Mouse (Mus musculus): ENCODE measurements around the gene Plk4.
"Not testable (repeated sequence)": the region's sequence is repeated elsewhere in the genome, so short reads cannot be mapped to it uniquely, and the experiment has no call there.

Gene Plk4

DNA sequence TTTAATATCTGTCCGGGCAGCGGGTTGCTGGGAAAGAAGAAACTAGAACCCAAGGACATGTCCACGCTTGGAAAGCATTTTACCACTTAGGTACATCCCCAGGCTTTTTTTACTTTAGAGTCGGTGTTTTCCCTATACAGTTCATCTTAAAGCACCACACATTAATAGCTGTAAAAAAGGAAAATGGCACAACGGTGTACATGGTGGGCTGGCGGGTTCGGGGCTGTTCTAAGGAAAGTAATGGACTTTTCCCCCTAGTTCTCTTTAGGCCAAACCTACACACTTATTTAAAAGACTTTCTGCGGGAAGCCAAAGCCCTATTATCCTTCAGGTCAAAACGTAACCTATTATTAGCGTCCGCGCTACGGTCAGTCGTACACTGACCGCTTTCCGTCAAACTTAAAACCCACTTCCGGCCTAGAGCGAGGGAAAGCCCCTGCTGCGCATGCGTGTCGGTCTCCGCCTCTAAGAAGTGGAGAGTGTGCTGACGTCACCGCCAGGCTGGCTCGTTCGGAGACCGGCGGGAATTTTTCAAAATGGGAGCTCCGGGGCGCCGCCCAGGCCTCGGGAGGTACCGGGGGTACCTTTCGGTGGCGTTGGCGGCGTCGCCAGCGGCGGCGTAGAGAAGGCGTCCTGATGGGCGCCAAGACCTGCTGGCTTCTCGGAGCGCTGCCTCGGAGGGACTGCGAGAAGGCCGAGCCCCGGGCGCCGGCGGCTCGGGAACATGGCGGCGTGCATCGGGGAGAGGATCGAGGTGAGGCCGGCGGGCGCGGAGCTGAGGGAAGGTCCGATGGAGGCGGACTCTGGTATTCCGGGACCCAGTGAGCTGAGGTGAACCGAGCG is at the start of gene Plk4:
TSS of gene Plk4 (plus strand) at position 490 of the 843 bp plus-strand sequence.
- peak; percentile 94 for DNase-seq

DNA sequence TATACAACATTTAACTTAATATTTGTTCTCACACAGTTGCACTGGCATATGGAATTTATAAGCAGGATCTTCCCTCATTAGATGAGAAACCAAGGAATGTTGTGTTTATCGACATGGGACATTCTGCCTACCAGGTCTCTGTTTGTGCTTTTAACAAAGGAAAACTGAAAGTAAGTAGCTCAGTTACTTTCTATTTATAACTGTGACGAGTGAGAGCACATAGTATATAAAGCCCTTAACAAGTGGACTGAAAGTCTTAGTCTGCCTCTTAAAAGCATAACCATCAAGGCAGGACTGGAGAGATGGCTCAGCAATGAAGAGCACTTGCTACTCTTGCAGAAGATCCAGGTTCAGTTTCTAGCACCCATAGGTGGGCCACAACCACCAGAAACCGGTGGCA is 39.1 kb upstream of the Plk4 start:
- no peak for DNase-seq

DNA sequence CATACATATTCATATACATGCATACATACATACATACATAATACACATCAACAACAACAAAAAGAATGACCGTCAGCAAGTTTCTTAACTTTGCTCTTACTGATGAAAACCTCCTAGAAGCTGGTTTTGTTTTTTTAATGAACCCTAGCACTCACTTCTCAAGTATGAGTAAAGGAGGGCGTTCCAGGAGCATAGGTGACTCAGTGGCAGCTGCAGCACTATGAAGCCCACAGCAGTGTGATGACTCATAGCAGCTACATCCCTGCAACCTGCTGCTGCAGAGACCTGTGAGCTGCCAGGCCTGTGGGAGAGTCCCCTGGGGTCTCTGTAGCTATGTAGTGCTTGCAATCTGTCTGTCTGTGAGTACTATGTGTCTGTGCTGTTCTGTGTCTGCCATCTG is 38.5 kb upstream of the Plk4 start:
- no peak for DNase-seq

DNA sequence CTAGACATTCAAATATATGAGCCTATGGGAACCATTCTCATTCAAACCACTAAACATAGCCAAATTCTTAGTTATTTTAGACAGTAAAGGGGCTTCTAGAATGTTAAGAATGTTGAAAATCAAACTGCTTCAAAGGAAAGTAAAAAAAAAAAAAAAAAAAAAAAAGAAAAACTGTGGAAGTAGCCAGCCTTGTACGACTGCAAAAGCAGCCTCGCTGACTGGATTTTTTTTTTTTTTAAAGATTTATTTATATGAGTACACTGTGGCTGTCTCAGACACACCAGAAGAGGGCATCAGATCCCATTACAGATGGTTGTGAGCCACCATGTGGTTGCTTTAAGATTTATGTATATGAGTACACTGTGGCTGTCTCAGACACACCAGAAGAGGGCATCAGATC is 6.0 kb upstream of the Plk4 start:
- DNase-seq = no peak

DNA sequence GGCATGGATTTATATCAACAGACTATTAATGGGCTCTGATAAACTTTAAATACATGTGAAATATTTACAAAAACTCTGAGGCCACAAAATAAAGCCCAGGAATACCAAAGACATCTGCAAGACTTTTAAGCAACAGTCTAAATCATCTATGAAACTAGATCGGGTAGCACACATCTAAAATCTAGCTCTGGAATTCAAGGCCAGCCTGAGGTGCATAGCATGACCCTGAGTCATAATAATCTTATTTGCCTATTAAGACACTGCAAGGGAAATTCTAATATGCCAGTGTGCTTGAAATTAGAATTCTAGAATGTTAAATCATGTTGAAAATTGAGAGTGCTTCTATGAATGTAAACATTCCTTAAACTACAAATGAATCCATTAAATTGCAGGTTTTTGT is 1.8 kb upstream of the Plk4 start:
- DNase-seq = no peak

DNA sequence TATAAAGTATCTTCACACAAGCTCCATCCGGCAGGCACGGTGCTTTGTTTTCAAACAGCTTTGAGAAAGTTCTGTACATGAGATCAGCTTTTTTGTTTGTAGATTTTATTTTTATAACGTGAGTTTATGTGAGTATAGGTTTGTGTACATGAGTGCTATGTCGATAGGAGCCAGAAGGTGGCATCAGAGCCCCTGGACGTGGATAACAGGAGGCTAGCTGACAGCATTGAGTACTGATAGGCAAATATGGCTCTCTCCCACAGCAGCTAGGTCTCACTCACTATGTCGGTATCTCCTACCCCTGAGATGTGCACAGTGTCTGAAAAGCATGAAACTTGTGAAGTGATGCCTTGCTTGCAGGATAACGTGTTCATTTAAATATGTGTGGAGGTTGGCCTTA is 1.3 kb upstream of the Plk4 start:
- DNase-seq = peak; percentile 69

DNA sequence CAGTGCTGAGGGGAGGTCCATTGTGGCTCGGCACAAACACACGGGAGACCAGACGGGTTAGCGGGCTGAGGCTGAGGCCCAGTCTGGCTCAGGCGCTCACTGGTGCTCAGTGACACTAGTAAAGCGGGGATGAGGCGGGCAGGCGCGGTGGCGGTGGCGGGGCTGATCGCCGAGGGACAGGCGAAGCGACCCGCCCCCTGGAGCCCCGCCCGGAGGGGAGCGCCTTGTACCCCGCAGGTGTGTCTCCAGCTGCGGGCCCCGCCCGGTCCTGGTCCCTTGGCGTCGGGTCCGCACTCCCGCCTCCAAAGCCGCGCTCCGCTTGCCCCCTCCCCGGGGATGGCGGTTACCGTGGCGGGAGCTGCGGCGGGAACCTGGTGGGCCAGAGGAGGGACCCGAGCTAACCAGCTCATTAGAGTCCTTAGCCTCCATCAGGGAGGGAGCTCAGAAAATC is 579 bp downstream of the Plk4 start:
- peak; percentile 65 for DNase-seq

DNA sequence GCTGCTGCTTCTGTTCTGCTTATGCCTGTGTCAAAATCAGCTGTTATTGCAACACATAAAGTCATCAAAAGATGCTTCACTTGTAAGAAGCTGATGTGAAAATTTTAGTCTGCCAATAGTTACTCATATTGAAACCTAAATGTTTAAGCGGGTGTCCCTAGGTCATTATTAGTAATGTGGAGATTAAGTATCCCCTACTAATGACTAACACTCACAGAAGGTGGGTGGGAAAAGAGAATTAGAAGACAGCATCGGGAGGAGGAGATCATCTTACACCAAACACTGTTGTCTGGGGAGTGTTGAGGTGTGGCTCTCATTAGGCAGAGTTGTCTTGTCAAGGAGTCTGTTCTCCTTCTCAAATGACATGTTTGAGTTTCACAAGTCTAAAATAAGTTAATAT is 7.1 kb downstream of the Plk4 start:
- no peak for DNase-seq

DNA sequence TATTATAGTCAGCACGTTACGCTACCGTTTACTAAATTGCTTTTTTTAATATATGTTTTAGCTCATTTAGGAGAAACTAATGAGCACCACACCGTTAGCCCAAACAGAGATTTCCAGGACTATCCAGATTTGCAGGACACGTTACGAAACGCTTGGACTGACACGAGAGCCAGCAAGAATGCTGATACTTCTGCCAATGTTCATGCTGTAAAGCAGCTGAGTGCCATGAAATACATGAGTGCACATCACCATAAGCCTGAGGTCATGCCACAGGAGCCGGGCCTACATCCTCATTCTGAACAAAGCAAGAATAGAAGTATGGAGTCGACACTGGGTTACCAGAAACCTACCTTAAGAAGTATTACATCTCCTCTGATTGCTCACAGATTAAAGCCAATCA is 8.9 kb downstream of the Plk4 start:
- DNase-seq = no peak

DNA sequence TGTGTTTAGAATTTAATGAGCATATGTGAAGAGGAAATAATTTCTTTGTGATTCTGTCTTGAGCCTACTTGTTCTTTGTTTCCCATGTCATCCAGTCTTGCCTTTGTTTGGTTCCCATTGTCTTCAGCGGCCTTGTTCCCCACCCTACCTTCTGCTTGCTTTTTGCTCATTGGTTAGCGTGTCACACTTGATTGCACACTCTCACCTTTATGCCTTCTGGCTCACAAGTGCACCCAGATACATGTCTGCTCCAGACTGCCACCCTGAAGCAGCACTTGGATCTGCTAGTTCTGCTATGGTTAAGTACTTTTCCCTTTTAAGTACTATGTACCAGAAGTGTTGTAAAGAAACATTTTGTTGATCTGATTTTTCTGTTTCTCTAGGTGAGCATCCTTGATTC is 10.1 kb downstream of the Plk4 start:
- no peak for DNase-seq

DNA sequence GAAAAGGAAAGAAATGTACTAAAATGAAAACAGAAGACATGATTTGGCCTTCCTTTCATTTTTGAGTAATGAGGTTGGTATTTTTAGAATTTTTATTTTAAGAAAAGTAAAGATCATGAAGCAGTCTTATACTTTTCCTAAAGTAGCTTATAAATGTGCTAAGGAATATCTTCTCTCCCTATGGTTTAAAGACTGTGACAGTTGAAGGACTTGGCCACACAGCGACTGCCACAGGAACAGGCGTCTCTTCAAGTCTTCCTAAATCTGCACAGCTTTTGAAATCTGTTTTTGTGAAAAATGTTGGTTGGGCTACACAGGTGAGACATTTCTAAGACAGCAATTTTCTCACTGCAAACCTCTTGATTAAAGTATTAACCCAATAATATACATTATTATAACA is 13.5 kb downstream of the Plk4 start:
- no peak for DNase-seq

DNA sequence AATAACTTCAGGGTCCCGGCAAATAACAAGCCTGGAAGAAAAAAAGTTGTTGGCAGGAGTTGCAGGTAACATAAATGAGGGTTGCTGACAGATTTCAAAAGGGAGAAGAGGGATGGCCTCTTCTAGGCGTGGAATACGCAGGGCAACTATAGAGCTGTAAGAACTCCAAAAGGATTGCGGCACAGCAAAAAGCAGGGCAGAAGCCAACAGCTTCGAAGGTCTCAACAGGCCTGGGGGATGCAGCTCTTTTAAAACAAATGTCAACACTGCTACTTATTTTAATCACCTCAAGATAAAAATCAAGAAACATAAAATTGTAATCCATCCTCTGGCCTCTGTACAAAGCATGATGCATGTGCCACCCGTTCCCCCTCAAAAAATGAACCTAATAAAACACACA is 45.7 kb downstream of the Plk4 start:
- DNase-seq = not testable (repeated sequence)

DNA sequence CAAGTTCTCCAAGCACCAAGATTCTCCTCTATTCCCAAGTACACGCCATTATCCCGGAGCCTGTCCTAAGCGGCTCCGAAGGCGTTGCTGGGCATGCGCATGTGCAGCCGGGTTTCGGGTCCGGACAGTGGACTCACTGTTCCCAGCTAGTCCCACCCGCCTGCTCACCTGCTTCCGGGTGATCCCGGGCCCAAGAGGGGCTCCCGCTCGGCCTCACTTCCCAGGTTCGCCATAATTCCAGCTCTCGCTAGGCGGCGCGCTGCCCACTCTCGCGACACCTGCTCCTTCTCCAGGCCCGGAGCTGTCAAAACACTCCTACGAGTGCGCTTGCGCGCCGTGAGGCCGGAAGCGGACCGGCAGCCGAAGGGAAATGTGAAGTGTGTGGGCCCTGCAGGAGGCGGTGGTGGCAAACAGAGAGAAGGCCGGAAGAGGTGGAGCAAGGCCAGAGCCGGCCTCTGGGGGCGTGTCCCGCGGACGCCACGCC is 46.7 kb downstream of the Plk4 start, which contains the start of gene Mfsd8:
TSS of gene Mfsd8 (minus strand) at position 414 of the 484 bp plus-strand sequence.
- DNase-seq = peak; percentile 95

DNA sequence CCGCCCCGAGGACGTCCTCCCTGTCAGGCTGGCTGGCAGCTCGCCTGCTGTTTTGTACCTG is 47.0 kb downstream of the Plk4 start, which contains the start of gene Abhd18:
TSS of gene Abhd18 (plus strand) at position 14 of the 61 bp plus-strand sequence.
- not testable (repeated sequence) for DNase-seq

DNA sequence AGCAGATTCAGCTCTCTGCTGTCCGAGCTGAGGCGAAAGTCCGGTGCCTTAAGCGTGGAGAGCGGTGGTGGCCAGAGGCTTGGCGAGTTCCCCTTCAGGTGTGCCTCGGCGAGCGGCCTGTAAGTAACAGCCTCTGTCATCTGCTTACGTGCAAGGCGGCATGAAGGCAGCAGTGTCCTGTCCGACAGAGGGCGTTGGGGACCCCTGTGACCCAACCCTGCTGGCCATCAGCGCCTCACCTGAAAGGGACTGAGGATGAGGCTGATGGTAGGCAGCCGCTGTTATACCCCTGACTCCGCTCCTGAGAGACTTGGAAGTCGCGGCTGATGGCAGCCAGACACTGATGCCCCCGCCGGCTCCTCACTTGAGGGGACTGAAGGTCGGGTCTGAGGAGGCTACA is 47.2 kb downstream of the Plk4 start:
- peak; percentile 57 for DNase-seq

DNA sequence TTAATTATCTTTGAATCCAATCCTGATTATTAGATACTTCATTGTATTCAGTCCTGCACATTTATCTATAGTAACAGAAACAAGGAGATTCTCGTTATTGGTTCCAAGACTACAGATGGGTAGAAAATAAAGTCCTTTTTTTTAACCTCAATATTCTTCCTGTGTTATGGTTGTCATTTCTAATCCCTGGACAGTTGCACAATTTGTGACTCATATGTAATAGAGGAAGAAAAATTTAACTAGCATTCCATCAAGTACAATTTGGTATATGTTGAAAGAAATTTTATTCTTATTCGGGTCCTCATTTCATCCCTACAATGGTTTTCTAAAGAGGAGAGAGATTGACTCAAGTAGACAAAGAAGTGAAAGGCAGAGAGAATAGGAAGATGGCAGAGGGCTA is 48.1 kb downstream of the Plk4 start:
- DNase-seq = not testable (repeated sequence)

DNA sequence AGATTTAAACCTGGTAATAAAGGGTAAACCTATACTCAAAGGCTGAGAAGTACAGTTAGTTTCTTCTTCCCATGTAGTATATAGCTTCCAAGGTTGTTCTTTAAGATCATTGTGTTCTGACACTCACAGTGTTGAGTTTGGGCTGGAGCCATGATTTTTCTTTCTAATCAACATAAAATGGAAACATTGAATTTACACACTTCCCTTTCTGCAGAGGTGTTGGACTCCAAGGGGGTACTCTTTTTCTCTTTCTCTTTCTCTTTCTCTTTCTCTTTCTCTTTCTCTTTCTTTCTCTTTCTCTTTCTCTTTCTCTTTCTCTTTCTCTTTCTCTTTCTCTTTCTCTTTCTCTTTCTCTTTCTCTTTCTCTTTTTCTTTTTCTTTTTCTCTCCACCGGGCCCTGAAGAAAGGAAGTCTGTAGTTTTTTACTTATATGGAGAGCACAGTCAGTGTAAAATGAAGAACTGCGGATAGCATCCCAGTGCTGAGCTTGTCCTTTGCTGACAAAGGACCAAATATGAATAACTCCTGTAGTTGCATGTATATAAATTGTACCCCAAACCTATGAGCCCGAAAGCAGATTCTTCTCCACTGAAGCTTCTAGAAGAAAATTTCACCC is 53.4 kb downstream of the Plk4 start:
- DNase-seq = not testable (repeated sequence)

Measured in thymus, postnatal 25 days (tissue).